Mouse (Mus musculus) stomach, embryonic 15.5 days (tissue): ENCODE data around the gene Tnfsfm13. TPM values are rescaled to one million over a fixed set of nuclear protein-coding genes. Genes with fewer than 3 reads are reported as not detected.

Experiments
- ATAC-seq: fragments of 200-750 bp; cut with Nextera tagmentation; 2 replicates; pipeline ENCODE4 v1.8.0; 2017; ENCODE audit warnings: low read depth, moderate number of reproducible peaks, moderate TSS enrichment; ENCODE audit not compliant: insufficient read depth, low FRiP score
- H3K27ac ChIP-seq: fragments of 300-500 bp; sonication (generic); 2 replicates; pipeline ENCODE4 v1.5.1; 2015; ENCODE audit warnings: mild to moderate bottlenecking, inconsistent platforms
- H3K27me3 ChIP-seq: fragments of 300-500 bp; sonication (generic); replicated peaks from 2 replicates; pipeline ENCODE4 v1.6.1; 2015; ENCODE audit warnings: inconsistent platforms
- H3K36me3 ChIP-seq: fragments of 300-500 bp; sonication (generic); 2 replicates; pipeline ENCODE4 v1.6.1; 2015; ENCODE audit warnings: inconsistent platforms
- H3K4me1 ChIP-seq: fragments of 300-500 bp; sonication (generic); 2 replicates; pipeline ENCODE4 v1.6.1; 2015; ENCODE audit warnings: inconsistent platforms
- H3K4me2 ChIP-seq: fragments of 300-500 bp; sonication (generic); 2 replicates; pipeline ENCODE4 v1.6.1; 2015; ENCODE audit warnings: mild to moderate bottlenecking, inconsistent platforms
- H3K4me3 ChIP-seq: fragments of 300-500 bp; sonication (generic); replicated peaks from 2 replicates; pipeline ENCODE4 v1.5.1; 2015; ENCODE audit warnings: inconsistent platforms
- H3K9ac ChIP-seq: fragments of 300-500 bp; sonication (generic); 2 replicates; pipeline ENCODE4 v1.6.1; 2015; ENCODE audit warnings: inconsistent platforms
- H3K9me3 ChIP-seq: fragments of 300-500 bp; sonication (generic); 2 replicates; pipeline ENCODE4 v1.6.1; 2016; ENCODE audit warnings: inconsistent platforms
- WGBS: fragments of 180-500 bp; shearing (Covaris S2); methylation state at CpG from one replicate; pipeline ENCODE4 v1.1.7; 2015; 5-methylcytosine and 5-hydroxymethylcytosine counted together
- polyA plus RNA-seq: library from polyadenylated mRNA; unstranded; fragments of >200 nt; fragmentation: Nextera tagmentation; extraction: Ambion mirVana; gene quantifications from 2 replicates; pipeline ENCODE4 v1.2.1, GENCODE M21; 2015

The Tnfsfm13 gene
- polyA plus RNA-seq, 1 experiment from 2014 or later: 3.5 TPM

GRCm38 (mm10) chr11:69684936-69685335, 11.0 kb downstream of the Tnfsfm13 start:
- ATAC-seq: no peak
- 0 out of 2 replicates have a peak, but pooled peaks cover 3% of the 10 kb centered on the region for H3K36me3 ChIP-seq
- no peak overlapping the region for H3K9ac ChIP-seq
- H3K4me2 ChIP-seq: no peak overlapping the region
- H3K4me3 ChIP-seq: no peak overlapping the region
- 90% methylated on average over 6 of the region's 6 CpGs for WGBS
- peaks cover 44% of the 10 kb centered on the region for H3K4me1 ChIP-seq
- peak overlapping the region; percentile 80; the same call in 1 of the 2 replicates for H3K27ac ChIP-seq
- no peaks in the 10 kb centered on the region for H3K9me3 ChIP-seq
- no peaks in the 10 kb centered on the region for H3K27me3 ChIP-seq

- no peak overlapping the region for H3K4me3 ChIP-seq
- no peak for ATAC-seq
- WGBS: 72% methylated on average over 12 of the region's 12 CpGs
- no peak overlapping the region for H3K27ac ChIP-seq
- H3K27me3 ChIP-seq: no peaks in the 10 kb centered on the region
- H3K9ac ChIP-seq: no peak overlapping the region
- peaks cover 48% of the 10 kb centered on the region for H3K4me1 ChIP-seq
- no peak overlapping the region for H3K4me2 ChIP-seq
- H3K36me3 ChIP-seq: 0 out of 2 replicates have a peak, but pooled peaks cover 3% of the 10 kb centered on the region
- H3K9me3 ChIP-seq: no peaks in the 10 kb centered on the region
These were observed 11.7 kb downstream of the Tnfsfm13 start for GRCm38 (mm10) chr11:69684128-69684745.

GRCm38 (mm10) chr11:69683576-69683975, 12.3 kb downstream of the Tnfsfm13 start:
- 70% methylated on average over 7 of the region's 7 CpGs for WGBS
- H3K4me1 ChIP-seq: peaks cover 48% of the 10 kb centered on the region
- 0 out of 2 replicates have a peak overlapping the region, but pooled peaks have one; percentile 92 for H3K4me3 ChIP-seq
- H3K9ac ChIP-seq: no peak overlapping the region
- H3K4me2 ChIP-seq: no peak overlapping the region
- no peak for ATAC-seq
- H3K27me3 ChIP-seq: no peaks in the 10 kb centered on the region
- no peaks in the 10 kb centered on the region for H3K9me3 ChIP-seq
- H3K27ac ChIP-seq: peak overlapping the region; percentile 80
- peaks cover 7% of the 10 kb centered on the region; the same call in 1 of the 2 replicates for H3K36me3 ChIP-seq

- peak overlapping the region; percentile 16; the same call in 1 of the 2 replicates for H3K9ac ChIP-seq
- H3K4me3 ChIP-seq: peak overlapping the region; percentile 92
- H3K36me3 ChIP-seq: peaks cover 12% of the 10 kb centered on the region
- WGBS: 13% methylated on average over 12 of the region's 12 CpGs
- no peak for ATAC-seq
- H3K4me2 ChIP-seq: peak overlapping the region; percentile 87
- H3K27ac ChIP-seq: peak overlapping the region; percentile 98
- H3K4me1 ChIP-seq: peaks cover 48% of the 10 kb centered on the region
- no peaks in the 10 kb centered on the region for H3K9me3 ChIP-seq
- no peaks in the 10 kb centered on the region for H3K27me3 ChIP-seq
These were observed 12.9 kb downstream of the Tnfsfm13 start for GRCm38 (mm10) chr11:69682840-69683533.

- H3K9me3 ChIP-seq: no peaks in the 10 kb centered on the region
- WGBS: 20% methylated on average over 24 of the region's 24 CpGs
- H3K4me1 ChIP-seq: peaks cover 48% of the 10 kb centered on the region
- no peaks in the 10 kb centered on the region for H3K27me3 ChIP-seq
- H3K36me3 ChIP-seq: peaks cover 14% of the 10 kb centered on the region
- H3K4me2 ChIP-seq: peak overlapping the region; percentile 87
- H3K27ac ChIP-seq: peak overlapping the region; percentile 98
- peak overlapping the region; percentile 92 for H3K4me3 ChIP-seq
- ATAC-seq: no peak
- peak overlapping the region; percentile 46 for H3K9ac ChIP-seq
These were observed 13.6 kb downstream of the Tnfsfm13 start for GRCm38 (mm10) chr11:69682209-69682839.

- Histone ChIP-seq H3K36me3 (peaks cover 16% of the 10 kb centered on the region), H3K4me1 (peaks cover 45% of the 10 kb centered on the region), H3K4me2 (peak within 1 kb of the TSS; percentile 87), H3K27ac (peak within 1 kb of the TSS; percentile 98), H3K9ac (peak within 1 kb of the TSS; percentile 87), H3K27me3 (no peaks in the 10 kb centered on the region), H3K4me3 (peak within 1 kb of the TSS; percentile 92), H3K9me3 (no peaks in the 10 kb centered on the region)
- ATAC-seq: peak; percentile 94
- WGBS: under 1% methylated on average over 80 of the region's 80 CpGs
These were observed 14.3 kb downstream of the Tnfsfm13 start, which contains the start of gene Senp3 for GRCm38 (mm10) chr11:69681314-69682208. TSS of gene Senp3 (minus strand) at chr11:69682084.

- H3K4me1 ChIP-seq: peaks cover 33% of the 10 kb centered on the region
- 89% methylated on average over 30 of the region's 30 CpGs for WGBS
- H3K4me2 ChIP-seq: peak overlapping the region; percentile 87
- peak overlapping the region; percentile 92 for H3K4me3 ChIP-seq
- H3K27me3 ChIP-seq: no peaks in the 10 kb centered on the region
- no peak for ATAC-seq
- peak overlapping the region; percentile 87; the same call in 1 of the 2 replicates for H3K9ac ChIP-seq
- H3K27ac ChIP-seq: no peak overlapping the region
- peaks cover 28% of the 10 kb centered on the region for H3K36me3 ChIP-seq
- H3K9me3 ChIP-seq: no peaks in the 10 kb centered on the region
These were observed 15.6 kb downstream of the Tnfsfm13 start for GRCm38 (mm10) chr11:69680136-69680855.

GRCm38 (mm10) chr11:69679144-69679543, 16.8 kb downstream of the Tnfsfm13 start:
- Histone ChIP-seq H3K4me2 (no peak overlapping the region), H3K27ac (no peak overlapping the region), H3K4me1 (peaks cover 29% of the 10 kb centered on the region), H3K36me3 (peaks cover 36% of the 10 kb centered on the region), H3K27me3 (no peaks in the 10 kb centered on the region), H3K9ac (no peak overlapping the region), H3K4me3 (no peak overlapping the region), H3K9me3 (no peaks in the 10 kb centered on the region)
- ATAC-seq: no peak
- WGBS: 94% methylated on average over 2 of the region's 2 CpGs

- peak within 1 kb of the TSS; percentile 98 for H3K9ac ChIP-seq
- peaks cover 54% of the 10 kb centered on the region for H3K36me3 ChIP-seq
- no peaks in the 10 kb centered on the region for H3K9me3 ChIP-seq
- ATAC-seq: peak; percentile 98
- peak within 1 kb of the TSS; percentile 99 for H3K4me3 ChIP-seq
- H3K4me1 ChIP-seq: peaks cover 10% of the 10 kb centered on the region
- peak within 1 kb of the TSS; percentile 84 for H3K4me2 ChIP-seq
- WGBS: under 1% methylated on average over 36 of the region's 36 CpGs
- no peaks in the 10 kb centered on the region for H3K27me3 ChIP-seq
- H3K27ac ChIP-seq: peak within 1 kb of the TSS; percentile 98
These were observed 23.6 kb downstream of the Tnfsfm13 start, which contains the start of gene Eif4a1 for GRCm38 (mm10) chr11:69672211-69672706. TSS of gene Eif4a1 (minus strand) at chr11:69672423.

- under 1% methylated on average over 43 of the region's 43 CpGs for WGBS
These were observed 24.2 kb downstream of the Tnfsfm13 start for GRCm38 (mm10) chr11:69671726-69672124.

More at GRCm38 (mm10) chr11:69671726-69672124, 24.2 kb downstream of the Tnfsfm13 start:
- ATAC-seq: peak; percentile 5; the same call in 1 of the 2 replicates
- Histone ChIP-seq H3K27ac (peak overlapping the region; percentile 98), H3K9me3 (no peaks in the 10 kb centered on the region), H3K4me2 (peak overlapping the region; percentile 84), H3K27me3 (no peaks in the 10 kb centered on the region), H3K9ac (peak overlapping the region; percentile 98), H3K4me3 (peak overlapping the region; percentile 99), H3K36me3 (peaks cover 54% of the 10 kb centered on the region), H3K4me1 (peaks cover 10% of the 10 kb centered on the region)
